Mouse (Mus musculus): ENCODE measurements at regions not wholly inside any gene's neighbourhood (a gene's known extent, or its start where the extent isn't known, plus 50 kb on each side); places are given as distances from the start of the nearest gene placed in this dataset.
A peak's percentile ranks its signal among the peaks of the same experiment; 100 is the strongest.

- 60% methylated on average over 16 of the region's 16 CpGs for WGBS
- H3K27ac ChIP-seq (ENCODE audit: low read depth, low read length), result no peak overlapping the region
- no peak overlapping the region for H3K4me2 ChIP-seq (ENCODE audit: low read depth, low read length)
- no peak for ATAC-seq (ENCODE audit: low read depth)
- no peak overlapping the region for H3K9ac ChIP-seq (replicated peaks; ENCODE audit: low read depth, low read length)
- no peaks in the 10 kb centered on the region for H3K36me3 ChIP-seq (ENCODE audit: control insufficient read depth, insufficient read depth, low read length)
- no peaks in the 10 kb centered on the region for H3K27me3 ChIP-seq (ENCODE audit: control insufficient read depth, insufficient read depth, low read length)
- H3K9me3 ChIP-seq (ENCODE audit: control insufficient read depth, low read length), result no peaks in the 10 kb centered on the region
- H3K4me3 ChIP-seq (ENCODE audit: low read depth, low read length), result no peak overlapping the region
- H3K4me1 ChIP-seq (ENCODE audit: control insufficient read depth, insufficient read depth, low read length), result no peaks in the 10 kb centered on the region
Measured at GRCm38 (mm10) chr13:48717036-48717435, 54.2 kb downstream of the Barx1 start.

GRCm38 (mm10) chr13:48717451-48717850, 54.7 kb downstream of the Barx1 start:
- 62% methylated on average over 10 of the region's 10 CpGs for WGBS
- Histone ChIP-seq H3K27ac (ENCODE audit: low read depth, low read length) (no peak overlapping the region), H3K4me1 (ENCODE audit: control insufficient read depth, insufficient read depth, low read length) (no peaks in the 10 kb centered on the region), H3K4me3 (ENCODE audit: low read depth, low read length) (no peak overlapping the region), H3K4me2 (ENCODE audit: low read depth, low read length) (no peak overlapping the region), H3K9ac (replicated peaks; ENCODE audit: low read depth, low read length) (no peak overlapping the region), H3K9me3 (ENCODE audit: control insufficient read depth, low read length) (no peaks in the 10 kb centered on the region; the same call in 1 of the 2 replicates), H3K36me3 (ENCODE audit: control insufficient read depth, insufficient read depth, low read length) (no peaks in the 10 kb centered on the region), H3K27me3 (ENCODE audit: control insufficient read depth, insufficient read depth, low read length) (no peaks in the 10 kb centered on the region)
- ATAC-seq (ENCODE audit: low read depth), result no peak

GRCm38 (mm10) chr13:48723676-48724075, 60.9 kb downstream of the Barx1 start:
- no peak overlapping the region for H3K27ac ChIP-seq (ENCODE audit: low read depth, low read length)
- H3K9ac ChIP-seq (replicated peaks; ENCODE audit: low read depth, low read length), result no peak overlapping the region
- no peaks in the 10 kb centered on the region for H3K36me3 ChIP-seq (ENCODE audit: control insufficient read depth, insufficient read depth, low read length)
- H3K27me3 ChIP-seq (ENCODE audit: control insufficient read depth, insufficient read depth, low read length), result peaks cover 1% of the 10 kb centered on the region
- no peak overlapping the region for H3K4me3 ChIP-seq (ENCODE audit: low read depth, low read length)
- 45% methylated on average over 8 of the region's 8 CpGs for WGBS
- H3K4me2 ChIP-seq (ENCODE audit: low read depth, low read length), result no peak overlapping the region
- ATAC-seq (ENCODE audit: low read depth), result no peak
- H3K4me1 ChIP-seq (ENCODE audit: control insufficient read depth, insufficient read depth, low read length), result no peaks in the 10 kb centered on the region
- no peaks in the 10 kb centered on the region; the same call in 1 of the 2 replicates for H3K9me3 ChIP-seq (ENCODE audit: control insufficient read depth, low read length)

- H3K9ac ChIP-seq (replicated peaks; ENCODE audit: low read depth, low read length), result no peak overlapping the region
- peaks cover 20% of the 10 kb centered on the region for H3K27me3 ChIP-seq (ENCODE audit: control insufficient read depth, insufficient read depth, low read length)
- no peak overlapping the region for H3K4me2 ChIP-seq (ENCODE audit: low read depth, low read length)
- H3K27ac ChIP-seq (ENCODE audit: low read depth, low read length), result no peak overlapping the region
- no peaks in the 10 kb centered on the region for H3K36me3 ChIP-seq (ENCODE audit: control insufficient read depth, insufficient read depth, low read length)
- no peak overlapping the region for H3K4me3 ChIP-seq (ENCODE audit: low read depth, low read length)
- H3K4me1 ChIP-seq (ENCODE audit: control insufficient read depth, insufficient read depth, low read length), result peaks cover 3% of the 10 kb centered on the region; the same call in 1 of the 2 replicates
- WGBS, result 55% methylated on average over 4 of the region's 4 CpGs
- ATAC-seq (ENCODE audit: low read depth), result no peak
- H3K9me3 ChIP-seq (ENCODE audit: control insufficient read depth, low read length), result no peaks in the 10 kb centered on the region; the same call in 1 of the 2 replicates
Measured at GRCm38 (mm10) chr13:48726430-48726829, 63.6 kb downstream of the Barx1 start.

- H3K27ac ChIP-seq (ENCODE audit: low read depth, low read length), result no peak overlapping the region
- no peaks in the 10 kb centered on the region for H3K36me3 ChIP-seq (ENCODE audit: control insufficient read depth, insufficient read depth, low read length)
- H3K4me3 ChIP-seq (ENCODE audit: low read depth, low read length), result peak overlapping the region; percentile 15
- peak; percentile 39; the same call in 1 of the 2 replicates for ATAC-seq (ENCODE audit: low read depth)
- H3K9ac ChIP-seq (replicated peaks; ENCODE audit: low read depth, low read length), result 0 out of 2 replicates have a peak overlapping the region, but pooled peaks have one; percentile 11
- H3K4me2 ChIP-seq (ENCODE audit: low read depth, low read length), result peak overlapping the region; percentile 45
- peaks cover 6% of the 10 kb centered on the region; the same call in 1 of the 2 replicates for H3K4me1 ChIP-seq (ENCODE audit: control insufficient read depth, insufficient read depth, low read length)
- H3K9me3 ChIP-seq (ENCODE audit: control insufficient read depth, low read length), result no peaks in the 10 kb centered on the region
- 2% methylated on average over 49 of the region's 51 CpGs for WGBS
- peaks cover 40% of the 10 kb centered on the region for H3K27me3 ChIP-seq (ENCODE audit: control insufficient read depth, insufficient read depth, low read length)
Measured at GRCm38 (mm10) chr13:48731046-48731996, 68.5 kb downstream of the Barx1 start.

- H3K9me3 ChIP-seq (ENCODE audit: control insufficient read depth, low read length), result no peaks in the 10 kb centered on the region
- no peak overlapping the region for H3K9ac ChIP-seq (replicated peaks; ENCODE audit: low read depth, low read length)
- ATAC-seq (ENCODE audit: low read depth), result no peak
- peaks cover 40% of the 10 kb centered on the region for H3K27me3 ChIP-seq (ENCODE audit: control insufficient read depth, insufficient read depth, low read length)
- H3K27ac ChIP-seq (ENCODE audit: low read depth, low read length), result no peak overlapping the region
- 2% methylated on average over 29 of the region's 29 CpGs for WGBS
- no peaks in the 10 kb centered on the region for H3K36me3 ChIP-seq (ENCODE audit: control insufficient read depth, insufficient read depth, low read length)
- no peak overlapping the region for H3K4me2 ChIP-seq (ENCODE audit: low read depth, low read length)
- no peak overlapping the region for H3K4me3 ChIP-seq (ENCODE audit: low read depth, low read length)
- peaks cover 6% of the 10 kb centered on the region; the same call in 1 of the 2 replicates for H3K4me1 ChIP-seq (ENCODE audit: control insufficient read depth, insufficient read depth, low read length)
Measured at GRCm38 (mm10) chr13:48732168-48732841, 69.5 kb downstream of the Barx1 start.

- Histone ChIP-seq H3K36me3 (ENCODE audit: control insufficient read depth, insufficient read depth, low read length) (no peaks in the 10 kb centered on the region), H3K9ac (replicated peaks; ENCODE audit: low read depth, low read length) (no peak overlapping the region), H3K27ac (ENCODE audit: low read depth, low read length) (no peak overlapping the region), H3K9me3 (ENCODE audit: control insufficient read depth, low read length) (no peaks in the 10 kb centered on the region), H3K27me3 (ENCODE audit: control insufficient read depth, insufficient read depth, low read length) (peaks cover 28% of the 10 kb centered on the region), H3K4me2 (ENCODE audit: low read depth, low read length) (no peak overlapping the region), H3K4me1 (ENCODE audit: control insufficient read depth, insufficient read depth, low read length) (peaks cover 6% of the 10 kb centered on the region; the same call in 1 of the 2 replicates), H3K4me3 (ENCODE audit: low read depth, low read length) (no peak overlapping the region)
- ATAC-seq (ENCODE audit: low read depth), result no peak
- 60% methylated on average over 9 of the region's 9 CpGs for WGBS
Measured at GRCm38 (mm10) chr13:48734985-48735384, 72.2 kb downstream of the Barx1 start.

GRCm38 (mm10) chr13:48745566-48745965, 82.8 kb downstream of the Barx1 start:
- 50% methylated on average over 5 of the region's 5 CpGs for WGBS
- H3K4me1 ChIP-seq (ENCODE audit: control insufficient read depth, insufficient read depth, low read length), result no peaks in the 10 kb centered on the region
- ATAC-seq (ENCODE audit: low read depth), result no peak
- no peaks in the 10 kb centered on the region for H3K9me3 ChIP-seq (ENCODE audit: control insufficient read depth, low read length)
- no peak overlapping the region for H3K27ac ChIP-seq (ENCODE audit: low read depth, low read length)
- H3K36me3 ChIP-seq (ENCODE audit: control insufficient read depth, insufficient read depth, low read length), result no peaks in the 10 kb centered on the region
- H3K9ac ChIP-seq (replicated peaks; ENCODE audit: low read depth, low read length), result no peak overlapping the region
- no peaks in the 10 kb centered on the region for H3K27me3 ChIP-seq (ENCODE audit: control insufficient read depth, insufficient read depth, low read length)
- H3K4me3 ChIP-seq (ENCODE audit: low read depth, low read length), result no peak overlapping the region
- H3K4me2 ChIP-seq (ENCODE audit: low read depth, low read length), result no peak overlapping the region

- WGBS, result 15% methylated on average over 7 of the region's 7 CpGs
- H3K4me2 ChIP-seq (ENCODE audit: low read depth, low read length), result no peak overlapping the region
- no peak overlapping the region for H3K27ac ChIP-seq (ENCODE audit: low read depth, low read length)
- H3K4me1 ChIP-seq (ENCODE audit: control insufficient read depth, insufficient read depth, low read length), result no peaks in the 10 kb centered on the region
- H3K4me3 ChIP-seq (ENCODE audit: low read depth, low read length), result no peak overlapping the region
- H3K36me3 ChIP-seq (ENCODE audit: control insufficient read depth, insufficient read depth, low read length), result no peaks in the 10 kb centered on the region
- H3K9me3 ChIP-seq (ENCODE audit: control insufficient read depth, low read length), result no peaks in the 10 kb centered on the region
- no peaks in the 10 kb centered on the region for H3K27me3 ChIP-seq (ENCODE audit: control insufficient read depth, insufficient read depth, low read length)
- no peak overlapping the region for H3K9ac ChIP-seq (replicated peaks; ENCODE audit: low read depth, low read length)
- ATAC-seq (ENCODE audit: low read depth), result no peak
Measured at GRCm38 (mm10) chr13:48746301-48746700, 83.5 kb downstream of the Barx1 start.
